Mouse (Mus musculus): ENCODE measurements around the gene Tenm4.

Tenm4 gene

DNA sequence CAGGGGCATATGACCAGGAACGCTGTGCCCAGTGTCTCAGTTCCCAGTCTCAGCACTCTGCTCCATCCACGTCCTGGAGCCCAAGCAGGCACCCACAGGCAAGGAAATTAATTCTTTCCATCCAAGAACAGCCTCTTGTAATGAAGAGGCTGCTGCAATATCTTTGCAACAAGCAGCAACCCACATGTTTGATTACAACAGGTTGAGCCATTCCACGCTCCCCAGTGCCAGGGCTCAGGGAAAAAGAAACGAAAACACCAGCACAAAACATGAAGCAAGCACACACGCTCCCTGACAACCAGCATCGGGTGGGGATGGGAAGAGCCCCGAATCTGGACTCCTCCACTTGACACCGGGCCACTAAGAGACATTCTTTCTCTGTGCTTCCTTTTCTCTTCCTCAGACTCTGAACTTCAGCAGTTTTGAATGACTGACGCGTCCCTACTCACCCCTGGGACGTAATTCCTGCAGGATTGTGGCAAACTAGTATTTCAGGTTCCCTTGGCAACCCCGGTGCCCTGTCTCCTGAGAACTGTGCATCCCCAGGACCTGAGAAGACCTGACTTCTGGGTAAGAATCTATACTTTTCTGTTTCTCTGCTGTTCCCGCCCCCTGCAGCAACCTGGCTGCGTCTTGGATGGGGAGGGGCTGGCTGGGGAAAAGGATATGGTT is at the start of gene Tenm4:
Gene Tenm4 (plus strand): TSS at position 323 of the 672 bp plus-strand sequence.
- no peak for DNase-seq

DNA sequence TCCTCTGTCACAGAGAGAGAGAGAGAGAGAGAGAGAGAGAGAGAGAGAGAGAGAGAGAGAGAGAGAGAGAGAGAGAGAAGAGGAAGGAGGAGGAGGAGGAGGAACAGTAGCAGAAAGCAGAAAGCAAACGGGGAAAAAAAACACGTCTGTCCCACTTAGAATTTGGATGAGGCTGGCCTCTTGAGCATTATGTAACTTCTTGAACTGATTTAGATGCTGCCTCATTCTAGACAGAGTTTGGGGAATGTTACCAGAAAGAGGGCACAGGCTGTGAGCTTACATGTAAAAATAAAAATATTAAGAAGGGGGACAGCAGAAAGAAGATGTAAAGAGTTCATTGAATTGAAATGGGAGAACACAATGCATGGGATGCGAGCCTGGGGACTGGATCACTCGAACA is 40.3 kb upstream of the Tenm4 start:
- DNase-seq: no peak

DNA sequence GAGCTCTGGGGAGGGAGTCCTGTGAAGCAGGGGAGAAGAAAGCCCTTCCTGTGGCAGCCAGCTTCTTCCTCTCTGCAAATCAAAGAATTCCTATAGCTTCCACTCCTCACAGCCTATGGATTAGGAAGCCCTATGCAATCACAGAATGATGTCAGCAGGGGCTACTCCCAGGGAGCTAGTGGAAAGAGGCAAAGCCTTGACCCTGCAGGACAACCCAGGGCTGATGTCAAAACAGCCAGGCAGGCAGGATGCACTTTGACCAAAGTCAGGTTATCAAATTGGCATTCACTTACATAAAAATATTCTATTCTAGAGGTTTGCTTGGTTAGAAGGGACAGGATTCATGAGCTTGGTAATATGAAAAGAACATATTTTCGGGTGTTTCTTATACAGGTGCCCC is 39.9 kb upstream of the Tenm4 start:
- no peak for DNase-seq

DNA sequence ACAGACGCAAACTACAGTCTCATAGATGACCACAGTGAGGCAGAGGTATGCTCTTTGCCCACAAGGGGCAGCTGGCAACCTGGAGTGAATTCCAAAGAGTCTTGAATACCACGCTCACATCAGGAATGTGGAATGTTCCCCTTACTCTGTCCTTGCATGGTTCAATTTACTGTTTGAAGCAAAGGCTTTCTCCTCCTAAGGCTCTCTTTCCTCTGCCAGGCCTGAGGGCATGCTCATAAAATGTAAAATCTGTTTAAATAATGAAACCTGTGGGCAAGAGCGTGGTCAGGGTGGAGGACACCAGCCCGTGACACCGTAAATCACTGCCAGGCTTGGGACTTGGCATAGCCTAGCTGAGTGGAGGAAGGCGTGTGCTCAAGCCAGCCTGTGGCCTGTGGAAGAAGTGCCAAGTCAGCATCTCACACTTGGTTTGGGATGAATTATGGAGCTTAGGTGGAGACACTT is 34.5 kb upstream of the Tenm4 start:
- no peak for DNase-seq

DNA sequence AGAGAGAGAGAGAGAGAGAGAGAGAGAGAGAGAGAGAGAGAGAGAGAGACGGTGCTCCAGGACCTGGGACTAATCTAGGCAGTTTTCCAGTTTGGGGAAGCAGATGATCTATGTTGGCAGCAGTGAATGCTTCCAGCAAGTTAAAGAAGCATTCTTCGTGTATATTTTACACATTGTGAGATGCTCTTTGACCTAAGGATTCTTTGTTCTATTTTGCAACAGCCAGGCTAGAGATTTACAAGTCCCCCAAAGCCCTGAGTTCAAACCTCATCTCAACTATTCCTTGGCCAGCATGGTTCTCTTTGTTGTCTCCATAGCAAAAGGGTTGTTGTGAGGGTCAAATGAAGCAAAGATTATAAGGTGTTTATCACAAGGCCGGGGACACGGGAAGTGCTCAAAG is 29.2 kb upstream of the Tenm4 start:
- no peak for DNase-seq

DNA sequence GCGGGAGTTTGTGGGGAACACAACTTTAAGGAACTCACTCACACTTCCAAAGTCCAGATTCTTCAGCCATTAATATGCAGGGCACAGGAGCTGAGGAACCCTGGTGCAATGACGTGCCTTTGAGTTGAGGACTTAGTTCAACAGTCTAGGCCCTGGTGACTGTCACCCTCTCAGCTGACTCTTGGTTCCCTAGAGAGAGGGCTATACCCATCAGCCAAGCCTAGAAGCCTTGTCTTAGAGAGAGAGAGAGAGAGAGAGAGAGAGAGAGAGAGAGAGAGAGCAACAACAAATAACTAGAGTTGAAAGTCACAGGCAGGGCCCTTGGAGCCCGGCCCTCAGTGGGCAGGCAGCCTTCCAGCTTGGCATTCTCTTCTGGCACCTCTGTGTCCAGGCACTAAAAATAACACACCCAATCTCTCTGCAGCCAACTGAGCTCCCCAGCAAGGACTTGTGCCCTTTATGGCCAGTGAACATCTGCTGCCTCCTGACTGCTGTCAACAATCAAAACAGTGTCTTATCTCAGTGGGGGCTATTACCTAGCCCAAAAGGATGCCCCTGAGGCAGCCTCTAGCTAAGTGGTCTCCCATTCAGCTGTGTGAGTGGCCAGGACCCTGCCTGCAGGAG is 28.0 kb upstream of the Tenm4 start:
- peak; percentile 20 for DNase-seq

DNA sequence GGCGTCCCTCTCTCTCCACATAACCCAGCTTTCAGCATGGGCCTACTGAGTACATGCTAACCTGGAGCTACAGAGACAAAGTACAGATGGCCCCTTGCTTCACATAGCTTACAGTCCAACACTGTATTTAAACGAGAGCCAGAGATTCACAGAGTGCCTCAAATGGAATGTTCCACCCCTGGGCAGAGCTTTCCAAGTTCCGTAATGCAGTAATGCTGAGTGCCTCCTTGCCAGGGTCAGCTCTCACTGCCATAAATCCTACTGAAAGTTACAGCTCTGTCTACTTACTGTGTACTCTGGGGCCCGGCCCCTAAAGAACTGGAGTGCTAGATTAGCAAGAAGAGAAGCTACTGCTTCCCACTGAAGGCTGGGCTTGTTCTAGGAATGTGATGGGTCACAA is 23.6 kb upstream of the Tenm4 start:
- DNase-seq: no peak

DNA sequence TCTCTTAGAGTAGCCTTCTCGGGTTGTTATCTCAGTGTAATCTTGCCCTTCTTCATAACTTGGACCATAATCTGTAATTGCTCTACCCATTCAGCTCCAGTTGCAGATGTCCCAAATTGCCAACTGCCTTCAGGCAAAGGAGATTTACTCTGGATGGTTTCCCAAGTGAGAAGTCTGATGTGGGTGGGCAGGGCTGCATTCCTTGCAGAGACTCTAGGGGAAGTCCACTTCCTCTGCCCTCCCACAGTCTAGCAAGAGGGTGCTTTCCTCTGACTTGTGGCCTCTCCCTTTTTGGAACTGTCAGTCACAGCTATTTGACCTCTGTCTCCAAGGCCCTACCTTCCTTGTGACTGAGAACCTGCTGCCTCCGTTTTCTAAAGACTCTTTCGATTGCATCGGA is 22.9 kb upstream of the Tenm4 start:
- no peak for DNase-seq

DNA sequence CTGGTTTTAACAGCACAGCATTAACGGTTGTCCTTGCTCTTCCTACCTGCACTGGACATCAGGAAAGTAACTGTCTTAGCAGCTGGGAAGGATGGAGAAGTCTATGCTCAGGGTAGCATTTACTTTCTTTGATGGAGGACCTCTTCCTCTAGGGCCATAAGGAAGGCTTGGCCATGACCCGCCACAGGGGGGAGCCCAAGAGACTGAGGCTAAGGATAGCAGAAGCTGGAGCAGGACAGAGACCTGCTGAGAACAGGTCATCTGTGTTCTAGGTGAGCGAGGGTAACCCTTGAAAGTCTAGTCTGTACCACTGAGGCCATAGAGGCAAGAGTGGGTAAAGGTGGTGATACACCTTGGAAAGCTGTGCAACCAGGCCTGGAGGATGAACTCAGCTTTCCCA is 19.8 kb upstream of the Tenm4 start:
- peak; percentile 61 for DNase-seq

DNA sequence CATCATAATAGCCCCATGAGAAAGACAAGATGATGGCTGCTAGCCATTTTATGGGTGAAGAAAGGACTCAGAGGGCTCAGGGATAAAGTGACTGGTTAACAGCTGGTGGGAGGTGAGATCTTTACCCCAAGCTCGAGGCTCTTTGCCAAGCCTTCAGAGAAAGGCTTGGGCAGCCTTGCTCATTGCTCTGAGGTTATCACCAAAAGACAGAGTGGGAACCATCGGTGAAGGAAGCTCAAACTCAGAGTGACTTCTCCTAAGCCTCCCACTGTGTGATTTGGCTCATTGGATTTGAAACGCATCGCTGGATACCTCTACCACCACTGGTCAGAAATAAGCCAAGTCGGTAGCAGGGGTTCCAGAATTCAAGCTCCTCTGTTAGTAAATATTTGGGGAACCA is 19.1 kb upstream of the Tenm4 start:
- no peak for DNase-seq

DNA sequence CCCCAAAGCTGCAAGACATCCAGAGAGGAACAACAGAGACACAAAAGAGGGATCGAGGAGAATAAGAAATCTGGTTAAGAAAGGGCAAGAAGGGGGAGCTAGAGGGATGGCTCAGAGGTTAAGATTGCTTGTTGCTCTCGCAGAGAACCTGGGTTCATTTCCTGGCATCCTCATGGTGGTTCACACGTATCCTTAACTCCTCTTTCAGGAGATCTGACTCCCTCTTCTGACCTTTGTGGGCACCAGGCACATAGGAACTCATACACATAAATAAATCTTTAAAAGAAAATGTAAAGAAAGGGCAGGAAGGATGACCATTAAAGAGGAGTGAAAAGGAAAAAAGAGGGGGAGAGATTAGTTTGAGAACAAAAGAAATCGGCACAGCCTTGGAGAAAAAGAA is 18.6 kb upstream of the Tenm4 start:
- DNase-seq: no peak

DNA sequence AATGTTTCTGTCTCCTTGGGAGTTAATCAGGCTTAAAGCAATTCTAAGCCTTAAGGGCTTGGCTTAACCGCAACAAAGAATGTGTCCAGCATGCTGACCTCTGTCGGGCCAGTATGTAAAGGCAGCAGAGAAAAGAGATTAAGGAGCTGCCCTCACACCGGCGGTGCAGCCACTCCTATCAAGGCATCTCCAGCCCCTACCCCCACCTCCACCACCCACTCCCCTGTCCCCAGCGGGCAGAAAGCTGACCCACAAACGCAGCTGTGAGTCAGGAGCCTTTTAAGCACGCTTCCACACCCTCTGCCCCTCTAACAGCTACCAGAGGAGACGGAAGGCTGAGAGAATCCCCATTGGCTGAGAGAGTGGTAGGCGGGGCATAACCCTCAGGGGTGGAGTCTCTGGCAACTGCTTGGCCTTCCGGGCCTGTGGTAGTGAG is 18.1 kb upstream of the Tenm4 start:
- no peak for DNase-seq

DNA sequence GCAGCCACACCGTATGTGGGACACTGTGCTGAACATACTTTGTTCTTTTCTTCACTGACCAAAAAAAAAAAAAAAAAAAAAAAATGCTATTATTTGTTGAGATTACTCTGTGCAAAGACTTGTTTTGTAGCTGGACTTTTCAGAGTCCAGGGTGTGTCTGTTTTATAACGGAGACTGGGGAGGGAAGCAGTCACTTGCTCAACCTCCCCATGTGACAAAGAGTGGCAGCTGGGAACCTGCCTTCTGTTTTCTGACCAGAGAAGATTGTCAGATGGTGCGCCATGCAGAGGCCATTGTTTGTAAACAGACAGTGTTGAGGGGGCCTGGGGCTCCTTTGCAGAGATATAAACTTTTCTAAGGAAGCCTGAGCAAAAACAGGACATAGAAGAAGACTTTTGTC is 17.0 kb upstream of the Tenm4 start:
- DNase-seq: no peak

DNA sequence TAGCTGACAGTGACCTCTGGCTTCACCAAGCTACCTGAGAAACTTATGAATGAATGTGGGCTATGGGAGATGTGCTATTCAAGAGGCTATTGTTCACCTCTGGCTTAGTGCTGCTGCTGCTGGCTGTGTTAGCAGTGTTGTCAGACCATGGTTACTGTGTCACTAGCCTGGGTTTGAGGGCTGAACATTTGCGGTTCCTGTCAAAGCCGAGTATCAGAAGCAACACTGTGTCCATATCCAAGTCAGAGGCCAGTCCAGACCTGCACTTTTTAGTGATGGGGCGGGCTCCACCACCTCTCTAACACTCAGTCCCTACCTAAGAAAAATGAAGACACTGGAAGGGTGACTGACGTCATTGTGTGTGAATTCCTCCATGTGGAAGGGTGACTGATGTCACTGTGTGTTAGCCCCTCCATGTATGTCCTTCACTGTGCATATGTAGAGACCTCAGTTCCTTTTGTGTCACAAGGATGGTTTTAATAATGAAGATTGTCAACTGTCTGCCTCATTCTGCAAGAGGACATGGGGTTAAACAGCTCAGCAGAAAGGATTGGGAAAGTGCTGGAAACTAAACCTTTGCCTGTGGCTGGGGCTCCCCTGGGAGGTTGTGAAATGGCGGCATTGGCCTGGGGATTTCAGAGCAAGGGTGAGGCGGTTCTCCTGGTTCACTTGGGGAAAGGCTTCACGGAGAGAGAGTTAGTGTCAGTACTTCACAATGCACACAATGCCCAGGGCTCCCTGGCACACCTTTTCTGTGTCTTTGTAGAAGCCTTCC is 14.4 kb upstream of the Tenm4 start:
- DNase-seq: no peak

DNA sequence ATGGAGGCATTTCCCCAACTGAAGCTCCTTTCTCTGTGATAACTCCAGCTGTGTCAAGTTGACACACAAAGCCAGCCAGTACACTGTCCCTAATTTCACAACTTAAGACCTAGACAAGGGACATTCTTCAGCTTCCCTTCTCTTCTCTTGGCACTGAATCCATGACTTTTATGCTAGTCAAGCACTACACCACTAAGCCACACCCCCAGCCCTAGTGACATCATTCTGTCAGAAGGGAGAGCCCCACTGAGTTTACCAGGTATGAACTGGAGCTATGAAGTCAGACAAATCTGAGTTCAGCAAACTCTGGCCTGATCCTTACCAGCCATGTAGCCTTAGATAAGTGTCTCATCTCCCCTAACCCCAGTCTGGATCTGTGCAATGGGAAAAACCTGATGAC is 6.9 kb upstream of the Tenm4 start:
- no peak for DNase-seq

DNA sequence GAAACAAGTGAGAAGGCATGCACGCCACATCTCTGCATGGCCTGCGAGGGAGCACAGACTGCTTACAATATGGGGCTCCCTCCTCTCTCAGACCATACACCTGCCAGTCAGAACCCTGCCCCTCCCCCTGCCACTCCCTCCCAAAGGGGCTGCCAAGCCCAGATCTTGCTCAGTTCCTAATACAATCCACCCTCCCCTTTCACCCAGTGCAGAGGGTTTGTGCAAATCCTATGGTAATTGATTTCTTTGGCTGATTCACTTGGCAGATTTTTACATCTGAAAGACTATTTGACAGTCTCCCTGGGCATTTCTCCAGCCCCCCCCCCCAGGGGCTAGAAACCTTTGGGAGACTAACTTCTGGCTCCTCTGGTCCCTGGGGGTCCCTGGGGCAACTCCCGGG is 2.1 kb upstream of the Tenm4 start:
- DNase-seq: no peak

DNA sequence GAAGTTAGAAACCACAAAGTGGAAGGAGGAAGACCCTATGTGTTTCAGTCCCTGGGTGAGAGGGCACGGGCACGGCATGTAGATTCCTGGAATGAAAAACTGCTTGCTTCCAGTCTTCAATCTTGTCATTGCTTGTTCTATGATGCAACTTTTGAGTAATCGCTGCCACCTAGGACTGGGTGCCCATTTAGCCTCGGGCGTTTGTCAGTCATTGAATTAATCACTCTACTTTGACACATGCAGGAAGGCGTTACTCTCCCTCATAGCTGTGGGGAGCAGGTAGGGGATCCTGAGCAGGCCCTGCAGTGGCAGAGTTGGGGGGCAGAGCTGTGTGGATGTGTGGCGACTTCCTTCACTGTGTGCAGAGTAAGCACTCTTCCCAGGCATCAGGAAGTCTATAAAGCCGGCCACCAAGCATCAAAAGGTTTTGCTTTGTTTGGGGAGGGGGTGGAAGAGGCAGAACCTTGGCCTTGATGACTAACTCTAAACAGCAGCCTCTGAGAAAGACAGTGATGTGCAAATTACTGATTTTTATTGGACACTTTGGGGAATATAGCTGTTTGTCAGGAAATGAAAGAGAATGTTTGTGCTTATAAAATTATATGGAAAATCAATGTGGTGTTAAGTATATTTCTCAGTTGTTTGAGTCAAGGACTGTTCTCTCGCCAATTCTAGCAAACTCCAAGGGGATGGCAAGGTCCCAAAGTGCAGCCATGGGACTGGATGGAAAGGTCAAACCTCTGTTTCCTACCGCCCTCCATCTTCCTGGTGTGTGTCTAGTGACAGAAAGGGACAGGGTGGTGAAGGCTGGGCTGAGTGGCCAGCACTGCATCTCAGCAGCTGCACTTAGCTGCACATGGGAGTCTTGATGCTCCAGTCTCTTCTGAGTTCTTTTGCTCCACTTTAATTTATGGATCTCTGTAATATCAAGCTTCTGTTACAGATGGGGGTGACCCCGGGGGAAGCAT is 834 bp downstream of the Tenm4 start:
- DNase-seq: no peak

DNA sequence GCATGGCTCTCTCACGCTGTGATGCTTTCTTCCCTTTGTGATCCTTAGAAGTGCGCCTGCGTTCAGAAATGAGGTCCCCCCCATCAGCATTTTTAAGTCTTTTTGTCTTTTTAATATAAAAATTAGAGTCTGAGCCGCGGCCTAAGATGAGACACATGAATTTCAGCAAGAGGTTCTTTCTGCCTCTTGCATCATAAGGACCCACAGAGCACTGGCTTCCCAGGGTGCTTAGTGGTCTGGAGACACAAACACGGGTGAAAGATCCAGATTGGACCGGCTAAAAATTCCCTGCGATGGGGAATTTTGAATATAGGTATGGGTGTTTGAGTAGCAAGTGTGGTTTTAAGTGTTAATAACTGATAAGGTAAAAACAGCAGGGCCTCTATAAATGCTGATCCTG is 5.7 kb downstream of the Tenm4 start:
- no peak for DNase-seq

DNA sequence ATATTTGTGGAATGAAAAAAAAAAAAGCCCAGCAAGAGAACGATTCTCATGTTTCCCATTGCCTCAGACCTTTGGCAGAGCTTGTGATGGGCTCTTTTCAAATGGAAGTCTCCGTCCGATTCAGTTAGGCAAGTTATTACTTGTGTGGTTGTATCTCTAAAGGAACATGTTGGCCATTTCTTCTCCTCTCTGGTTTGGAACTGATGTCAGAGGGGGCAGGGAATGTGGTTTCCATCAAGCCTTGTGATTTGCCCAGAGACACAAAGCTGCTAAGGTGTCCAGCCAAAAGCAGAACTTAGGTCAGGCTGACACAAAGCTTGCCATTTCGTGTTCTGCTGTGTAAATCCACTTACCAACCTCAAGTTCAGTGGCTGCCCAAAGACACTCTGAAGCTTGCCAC is 10.7 kb downstream of the Tenm4 start:
- no peak for DNase-seq

DNA sequence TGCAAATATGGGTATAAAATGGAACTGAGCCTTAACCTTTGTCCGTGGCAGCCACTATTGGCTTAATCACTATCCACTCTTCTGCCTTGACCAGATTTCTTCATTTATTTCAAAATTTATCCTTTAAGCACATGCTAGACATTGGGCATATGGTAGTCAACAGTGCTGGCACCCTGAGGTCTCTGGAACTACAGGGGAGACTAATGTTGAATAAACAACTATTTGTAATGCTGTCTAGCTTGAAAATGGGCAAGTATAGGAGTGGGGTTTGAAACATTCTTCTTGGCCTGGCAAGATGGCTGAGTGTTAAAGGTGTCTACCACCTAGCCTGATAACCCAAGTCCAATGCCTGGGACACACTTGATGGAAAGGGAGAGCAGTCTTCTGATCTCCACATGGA is 12.1 kb downstream of the Tenm4 start:
- no peak for DNase-seq

DNA sequence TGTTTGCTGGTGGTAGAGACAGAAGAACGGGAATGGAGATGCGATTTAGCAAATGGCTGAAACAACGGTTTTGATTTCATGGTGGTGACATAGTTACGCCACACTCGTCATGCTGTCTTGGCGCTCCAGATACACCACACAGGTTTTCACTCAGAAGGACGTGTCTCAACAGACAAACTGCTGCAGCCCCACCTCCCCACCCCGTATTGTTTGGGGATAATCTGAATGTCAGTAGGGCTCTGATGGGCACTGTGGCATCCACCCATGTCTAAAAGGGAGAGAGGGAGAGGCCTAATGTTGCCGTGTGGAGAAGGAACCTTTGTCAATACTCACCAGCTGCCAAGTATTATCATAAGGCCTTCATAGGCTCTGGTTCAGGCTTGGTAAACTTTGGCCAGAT is 14.4 kb downstream of the Tenm4 start:
- DNase-seq: no peak

DNA sequence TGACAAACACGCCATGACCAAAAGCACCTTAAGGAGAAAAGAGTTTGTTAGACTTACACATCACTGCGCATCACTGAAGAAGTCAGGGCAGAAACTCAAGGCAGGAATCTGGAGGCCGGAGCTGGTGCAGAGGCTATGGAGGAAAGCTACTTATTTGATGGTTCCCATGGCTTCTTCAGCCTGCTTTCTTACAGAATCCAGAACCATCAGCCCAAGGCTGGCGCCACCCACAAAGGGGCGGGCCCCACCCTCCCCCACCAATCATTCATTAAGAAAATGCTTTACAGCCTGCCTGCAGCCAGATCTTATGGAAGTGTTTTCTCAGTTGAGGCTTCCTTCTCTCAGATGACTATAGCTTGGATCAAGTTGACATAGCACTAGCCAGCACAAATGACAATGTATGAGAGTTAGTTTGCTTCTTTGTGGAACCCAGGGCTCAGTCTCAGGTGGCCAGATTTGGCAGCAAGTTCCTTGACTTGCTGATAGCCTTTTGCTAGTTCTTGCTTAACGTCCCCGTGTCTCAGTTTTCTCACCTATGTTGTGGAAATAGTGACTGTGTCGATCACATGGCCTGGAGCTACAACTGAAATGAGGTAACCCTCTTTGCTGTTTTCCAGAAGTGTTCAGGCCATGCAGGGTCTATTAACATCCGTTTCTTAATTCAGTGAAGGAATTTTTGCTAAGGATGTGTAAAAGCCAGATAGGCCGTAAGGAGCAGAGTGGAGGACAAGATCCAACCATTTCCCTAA is 32.9 kb downstream of the Tenm4 start:
- DNase-seq: no peak

All from right cerebral cortex, postnatal 14 days (tissue).